Mouse (Mus musculus): ENCODE data around the gene Ptar1.
A peak's percentile ranks its signal among the peaks of the same experiment; 100 is the strongest.

Ptar1 gene

GRCm38 (mm10) chr19:23757961-23758553 is 70.8 kb downstream of the Ptar1 start:
- peak; percentile 93 for DNase-seq (ENCODE audit: low read depth, low spot score)

- DNase-seq (ENCODE audit: low read depth, low spot score) = peak; percentile 55
Measured at GRCm38 (mm10) chr19:23758554-23759321, 71.5 kb downstream of the Ptar1 start, which contains the start of gene Apba1. Apba1 (plus strand) TSS chr19:23758887.

GRCm38 (mm10) chr19:23759322-23759945 is 72.2 kb downstream of the Ptar1 start:
- DNase-seq (ENCODE audit: low read depth, low spot score) = no peak

GRCm38 (mm10) chr19:23763371-23763770 is 76.1 kb downstream of the Ptar1 start:
- no peak for DNase-seq (ENCODE audit: low read depth, low spot score)

- no peak for DNase-seq (ENCODE audit: low read depth, low spot score)
Measured at GRCm38 (mm10) chr19:23764051-23764450, 76.8 kb downstream of the Ptar1 start.

GRCm38 (mm10) chr19:23768864-23769263 is 81.6 kb downstream of the Ptar1 start:
- DNase-seq (ENCODE audit: low read depth, low spot score) = no peak

- DNase-seq (ENCODE audit: low read depth, low spot score) = no peak
Measured at GRCm38 (mm10) chr19:23770494-23771423, 83.5 kb downstream of the Ptar1 start.

- DNase-seq (ENCODE audit: low read depth, low spot score) = peak; percentile 59
Measured at GRCm38 (mm10) chr19:23771971-23772370, 84.7 kb downstream of the Ptar1 start.

GRCm38 (mm10) chr19:23775356-23775755 is 88.1 kb downstream of the Ptar1 start:
- DNase-seq (ENCODE audit: low read depth, low spot score) = no peak

- DNase-seq (ENCODE audit: low read depth, low spot score) = no peak
Measured at GRCm38 (mm10) chr19:23779130-23779529, 91.9 kb downstream of the Ptar1 start.

- no peak for DNase-seq (ENCODE audit: low read depth, low spot score)
Measured at GRCm38 (mm10) chr19:23780105-23780504, 92.9 kb downstream of the Ptar1 start.
